Mouse (Mus musculus): ENCODE measurements at regions not wholly inside any gene's neighbourhood (a gene's known extent, or its start where the extent isn't known, plus 50 kb on each side); places are given as distances from the start of the nearest gene placed in this dataset.

- no peak for DNase-seq (ENCODE audit: low read depth)
Measured at GRCm38 (mm10) chr7:137748936-137749335, 311.5 kb downstream of the Glrx3 start.

GRCm38 (mm10) chr7:137750741-137751140 is 313.3 kb downstream of the Glrx3 start:
- DNase-seq (ENCODE audit: low read depth), result no peak

GRCm38 (mm10) chr7:137751151-137751859 is 313.9 kb downstream of the Glrx3 start:
- no peak for DNase-seq (ENCODE audit: low read depth)

- no peak for DNase-seq (ENCODE audit: low read depth)
Measured at GRCm38 (mm10) chr7:137765961-137766360, 328.5 kb downstream of the Glrx3 start.

GRCm38 (mm10) chr7:137766721-137767120 is 329.3 kb downstream of the Glrx3 start:
- DNase-seq (ENCODE audit: low read depth), result no peak

- no peak for DNase-seq (ENCODE audit: low read depth)
Measured at GRCm38 (mm10) chr7:137773051-137773964, 335.9 kb downstream of the Glrx3 start.

- no peak for DNase-seq (ENCODE audit: low read depth)
Measured at GRCm38 (mm10) chr7:137773965-137774310, 336.5 kb downstream of the Glrx3 start.

GRCm38 (mm10) chr7:137783954-137784353 is 346.5 kb downstream of the Glrx3 start:
- no peak for DNase-seq (ENCODE audit: low read depth)

GRCm38 (mm10) chr7:137805361-137805760 is 367.9 kb downstream of the Glrx3 start:
- DNase-seq (ENCODE audit: low read depth), result no peak

GRCm38 (mm10) chr7:137812839-137813238 is 375.4 kb downstream of the Glrx3 start:
- no peak for DNase-seq (ENCODE audit: low read depth)

- DNase-seq (ENCODE audit: low read depth), result no peak
Measured at GRCm38 (mm10) chr7:137840520-137840919, 403.1 kb downstream of the Glrx3 start.

GRCm38 (mm10) chr7:137841044-137841443 is 403.6 kb downstream of the Glrx3 start:
- DNase-seq (ENCODE audit: low read depth), result no peak

GRCm38 (mm10) chr7:137841456-137842100 is 404.2 kb downstream of the Glrx3 start:
- no peak for DNase-seq (ENCODE audit: low read depth)

GRCm38 (mm10) chr7:137847856-137848255 is 410.4 kb downstream of the Glrx3 start:
- no peak for DNase-seq (ENCODE audit: low read depth)

GRCm38 (mm10) chr7:137851061-137851460 is 413.6 kb downstream of the Glrx3 start:
- DNase-seq (ENCODE audit: low read depth), result no peak

- DNase-seq (ENCODE audit: low read depth), result no peak
Measured at GRCm38 (mm10) chr7:137859681-137860080, 422.3 kb downstream of the Glrx3 start.

- no peak for DNase-seq (ENCODE audit: low read depth)
Measured at GRCm38 (mm10) chr7:137860520-137860919, 423.1 kb downstream of the Glrx3 start.

GRCm38 (mm10) chr7:137864912-137865311 is 427.5 kb downstream of the Glrx3 start:
- no peak for DNase-seq (ENCODE audit: low read depth)

- DNase-seq (ENCODE audit: low read depth), result no peak
Measured at GRCm38 (mm10) chr7:137865457-137865856, 428.0 kb downstream of the Glrx3 start.

GRCm38 (mm10) chr7:137866880-137867279 is 429.5 kb downstream of the Glrx3 start:
- no peak for DNase-seq (ENCODE audit: low read depth)

- no peak for DNase-seq (ENCODE audit: low read depth)
Measured at GRCm38 (mm10) chr7:137868501-137868900, 431.1 kb downstream of the Glrx3 start.

GRCm38 (mm10) chr7:137875306-137875705 is 437.9 kb downstream of the Glrx3 start:
- no peak for DNase-seq (ENCODE audit: low read depth)

- no peak for DNase-seq (ENCODE audit: low read depth)
Measured at GRCm38 (mm10) chr7:137879296-137879695, 441.9 kb downstream of the Glrx3 start.
